Comparison of ENCODE assay signal across 9 mouse cellular contexts in the genomic region with DNA sequence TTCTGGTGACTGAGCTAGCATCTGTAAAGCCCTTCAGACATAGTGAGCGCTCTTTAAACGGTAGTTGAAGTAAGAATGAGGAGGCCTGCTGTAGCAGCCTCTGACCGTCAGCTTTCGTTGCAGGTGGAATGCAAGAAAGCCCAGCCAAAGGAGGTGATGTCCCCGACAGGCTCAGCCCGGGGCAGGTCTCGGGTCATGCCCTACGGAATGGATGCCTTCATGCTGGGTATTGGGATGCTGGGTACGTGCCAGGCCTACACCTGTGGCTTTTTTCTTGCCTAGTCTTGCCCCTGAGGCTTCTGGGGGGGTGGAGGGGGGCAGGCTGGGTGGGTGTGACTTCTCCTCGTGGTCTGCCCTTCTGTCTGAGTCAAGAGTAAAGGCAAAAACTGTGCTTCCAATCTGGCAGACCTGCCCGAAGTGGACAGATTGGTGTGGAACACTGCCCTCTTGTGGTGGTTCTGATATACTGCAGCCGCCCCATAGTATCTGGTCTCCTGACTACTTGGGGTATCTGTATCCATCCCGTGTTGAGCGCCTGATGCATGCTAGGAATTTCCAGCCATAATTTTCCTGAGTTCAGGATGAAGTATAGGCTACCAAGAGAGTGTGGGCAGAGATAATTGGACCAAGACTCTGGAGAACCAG. TPM values are rescaled to one million over a fixed set of nuclear protein-coding genes. Genes with fewer than 3 reads are reported as not detected.
A peak's percentile ranks its signal among the peaks of the same experiment; 100 is the strongest.
DNase-seq lines count a peak whose midpoint lies in the region; ATAC-seq and TF ChIP-seq lines count a peak whose summit lies in the region.
"Had no signal": no experiment of that assay in that cellular context is flagged by ENCODE, and none has a peak within 500 bp of the region (broad histone marks: within the 10 kb centered on the region; RNA-seq: fewer than 3 reads in every experiment).

No protein-coding gene starts in this region.

- H3K4me3 ChIP-seq in forebrain, postnatal 0 days (ENCODE audit: low read depth, low read length) = no peak overlapping the region
- H3K4me3 ChIP-seq in left cerebral cortex, adult 2 months = no peak overlapping the region
- no peak overlapping the region for H3K4me3 ChIP-seq in midbrain, embryonic 11.5 days (ENCODE audit: low read depth, low read length)
- H3K4me3 ChIP-seq in small intestine, adult 2 months (ENCODE audit: low read depth, low read length) = no peak overlapping the region

- peaks cover 56% of the 10 kb centered on the region for H3K36me3 ChIP-seq in forebrain, postnatal 0 days (ENCODE audit: insufficient read depth)
- peaks cover 67% of the 10 kb centered on the region for H3K36me3 ChIP-seq in midbrain, embryonic 11.5 days (ENCODE audit: control insufficient read depth, insufficient read depth, low read length)
- no peaks in the 10 kb centered on the region for H3K36me3 ChIP-seq in small intestine, adult 2 months (ENCODE audit: control insufficient read depth, insufficient read depth, low read length)

- H3K4me1 ChIP-seq in forebrain, postnatal 0 days (ENCODE audit: insufficient read depth) = peaks cover 13% of the 10 kb centered on the region; the same call in 1 of the 2 replicates
- H3K4me1 ChIP-seq in midbrain, embryonic 11.5 days (ENCODE audit: control insufficient read depth, insufficient read depth, low read length) = peaks cover 40% of the 10 kb centered on the region
- H3K4me1 ChIP-seq in small intestine, adult 2 months (ENCODE audit: control insufficient read depth, insufficient read depth, insufficient read length, low read length) = peaks cover 1% of the 10 kb centered on the region; the same call in 1 of the 2 replicates

- no peak overlapping the region for H3K27ac ChIP-seq in forebrain, postnatal 0 days (ENCODE audit: low read depth, low read length)
- no peak overlapping the region for H3K27ac ChIP-seq in left cerebral cortex, adult 2 months
- H3K27ac ChIP-seq in midbrain, embryonic 11.5 days (ENCODE audit: low read depth, low read length) = peak overlapping the region; percentile 63
- no peak overlapping the region for H3K27ac ChIP-seq in small intestine, adult 2 months (ENCODE audit: insufficient read depth, low read depth, low read length)
- H3K27ac ChIP-seq: macrophage had no signal

- WGBS in forebrain, postnatal 0 days = 22% methylated on average over 14 of the region's 14 CpGs
- WGBS in midbrain, embryonic 11.5 days = 49% methylated on average over 14 of the region's 14 CpGs
- WGBS in small intestine, adult 2 months = 39% methylated on average over 14 of the region's 14 CpGs

- no peaks in the 10 kb centered on the region for H3K27me3 ChIP-seq in forebrain, postnatal 0 days (ENCODE audit: insufficient read depth, low read length)
- no peaks in the 10 kb centered on the region for H3K27me3 ChIP-seq in midbrain, embryonic 11.5 days (ENCODE audit: control insufficient read depth, insufficient read depth, low read length)
- no peaks in the 10 kb centered on the region for H3K27me3 ChIP-seq in small intestine, adult 2 months (ENCODE audit: control insufficient read depth, insufficient read depth, low read length)

- peak; percentile 50 for ATAC-seq in forebrain, postnatal 0 days
- no peak for ATAC-seq in midbrain, embryonic 11.5 days (ENCODE audit: low FRiP score)
- no peak for ATAC-seq in inflammation-experienced regulatory T-cells, adult 6 months

- TF ChIP-seq CTCF in forebrain, postnatal 0 days (IDR thresholded peaks at IDR 0.05; ENCODE audit: low read depth) = peak; percentile 91
- peak; percentile 98 for TF ChIP-seq CTCF in left cerebral cortex, adult 2 months (IDR thresholded peaks at IDR 0.05)
- TF ChIP-seq CTCF in small intestine, adult 2 months (IDR thresholded peaks at IDR 0.05; ENCODE audit: extremely low read depth, insufficient read length, insufficient replicate concordance, low read depth, low read length) = peak; percentile 81; the same call in 1 of the 2 replicates

- no peak for TF ChIP-seq POLR2A in small intestine, adult 2 months (IDR thresholded peaks at IDR 0.05; ENCODE audit: low read depth, low read length)

- no peaks in the 10 kb centered on the region for H3K9me3 ChIP-seq in forebrain, postnatal 0 days (ENCODE audit: low read length)
- H3K9me3 ChIP-seq in midbrain, embryonic 11.5 days (ENCODE audit: control insufficient read depth, low read length) = no peaks in the 10 kb centered on the region

- peak; percentile 66 for DNase-seq in Muller cell, postnatal 12 days (ENCODE audit: inconsistent ontology term)
- peak; percentile 79 to 83 for DNase-seq in cerebellum, adult 18-20 months
- DNase-seq in forebrain, postnatal 0 days = peak; percentile 91
- peak; percentile 79 for DNase-seq in induced T-regulatory cell, adult 2 months (ENCODE audit: low read depth)
- DNase-seq in left cerebral cortex, adult 2 months (ENCODE audit: extremely low spot score in 1 of 2, low spot score in 2 of 2) = peak; percentile 75 to 80
- peak; percentile 98 for DNase-seq in midbrain, embryonic 11.5 days (ENCODE audit: low spot score, missing footprints)

- no peak overlapping the region for H3K9ac ChIP-seq in forebrain, postnatal 0 days
- H3K9ac ChIP-seq in midbrain, embryonic 11.5 days (ENCODE audit: low read length) = 0 out of 2 replicates have a peak overlapping the region, but pooled peaks have one; percentile 24

- no peak overlapping the region for H3K4me2 ChIP-seq in forebrain, postnatal 0 days (ENCODE audit: low read depth)
- H3K4me2 ChIP-seq in midbrain, embryonic 11.5 days = peak overlapping the region; percentile 17

- intact Hi-C loops in left cerebral cortex, adult 2 months (cut with DNase I) = loop anchor here (1.0 kb wide), 1 partner anchor 82 kb away; no protein-coding TSS in a partner anchor

RNA-seq across cellular contexts. Expression of a gene that starts 11.9 kb away (rescaled TPM):
- 53.8 and 65.9 TPM in 2 replicates for total RNA-seq in forebrain, postnatal 0 days (2014; rRNA removed)
- 48.2 and 49.9 TPM in 2 replicates for polyA plus RNA-seq in forebrain, postnatal 0 days (2015; fragmentation: Nextera tagmentation; extraction: Ambion mirVana)
- total RNA-seq in left cerebral cortex, adult 2 months (2021) = 10 to 100 TPM; 46.1 to 51.8 TPM
- 199 and 227 TPM in 2 replicates for polyA plus RNA-seq in midbrain, embryonic 11.5 days (2014; fragmentation: Nextera tagmentation; extraction: Ambion mirVana)
- polyA plus RNA-seq in small intestine, adult 2 months (2012; rRNA removed) = 4.6 and 9.0 TPM in 2 replicates
- polyA plus RNA-seq in inflammation-experienced regulatory T-cells, adult 6 months (2017; shearing (Covaris generic)) = not detected
- polyA plus RNA-seq: macrophage had no signal

RNA-seq across cellular contexts. Expression of a gene that starts 24.7 kb away (rescaled TPM):
- total RNA-seq in forebrain, postnatal 0 days (2014; rRNA removed) = not detected in 2 replicates
- not detected in 2 replicates for polyA plus RNA-seq in forebrain, postnatal 0 days (2015; fragmentation: Nextera tagmentation; extraction: Ambion mirVana)
- not detected for total RNA-seq in left cerebral cortex, adult 2 months (2021)
- not detected in 2 replicates for polyA plus RNA-seq in midbrain, embryonic 11.5 days (2014; fragmentation: Nextera tagmentation; extraction: Ambion mirVana)
- polyA plus RNA-seq in small intestine, adult 2 months (2012; rRNA removed) = 5.2 and 2,024 TPM in 2 replicates
- not detected for polyA plus RNA-seq in inflammation-experienced regulatory T-cells, adult 6 months (2017; shearing (Covaris generic))
- polyA plus RNA-seq: macrophage had no signal

RNA-seq across cellular contexts. Expression of a gene that starts 43.2 kb away (rescaled TPM):
- total RNA-seq in forebrain, postnatal 0 days (2014; rRNA removed) = 34.5 and 36.3 TPM in 2 replicates
- polyA plus RNA-seq in forebrain, postnatal 0 days (2015; fragmentation: Nextera tagmentation; extraction: Ambion mirVana) = 18.3 and 18.8 TPM in 2 replicates
- total RNA-seq in left cerebral cortex, adult 2 months (2021) = 10 to 100 TPM; 40.7 to 43.5 TPM
- 16.2 and 18.9 TPM in 2 replicates for polyA plus RNA-seq in midbrain, embryonic 11.5 days (2014; fragmentation: Nextera tagmentation; extraction: Ambion mirVana)
- polyA plus RNA-seq in small intestine, adult 2 months (2012; rRNA removed) = 9.9 and 13.6 TPM in 2 replicates
- polyA plus RNA-seq in inflammation-experienced regulatory T-cells, adult 6 months (2017; shearing (Covaris generic)) = 10 to 100 TPM; 12.0 to 18.5 (median 14.8) TPM
